Mouse (Mus musculus): ENCODE measurements around the gene Tpm3. TPM values are rescaled to one million over a fixed set of nuclear protein-coding genes. Genes with fewer than 3 reads are reported as not detected.

Tpm3 gene
- polyA plus RNA-seq (2012; rRNA removed; ENCODE audit: low replicate concordance): 100 and 134 TPM in 2 replicates

GRCm38 (mm10) chr3:90072294-90072693, at the start of gene Tpm3:
Gene Tpm3, plus strand, starts transcription at chr3:90072649.

GRCm38 (mm10) chr3:90051441-90052350, 20.8 kb upstream of the Tpm3 start, which contains the start of gene 4933434E20Rik:
Gene 4933434E20Rik, plus strand, starts transcription at chr3:90051636.

GRCm38 (mm10) chr3:90052351-90053241, 19.9 kb upstream of the Tpm3 start, which contains the start of gene Ubap2l:
Gene Ubap2l, minus strand, starts transcription at chr3:90052628.

GRCm38 (mm10) chr3:90103938-90104337, 31.5 kb downstream of the Tpm3 start, which contains the start of gene Nup210l:
Gene Nup210l, plus strand, starts transcription at chr3:90104132.

Other genes starting within 250 kb of the Tpm3 start
- 5.0 and 6.8 TPM in 2 replicates for gene She, start 241.3 kb upstream of the Tpm3 start, polyA plus RNA-seq (2012; rRNA removed; ENCODE audit: low replicate concordance)
- 12.4 and 14.9 TPM in 2 replicates for gene Il6ra, start 159.5 kb upstream of the Tpm3 start, polyA plus RNA-seq (2012; rRNA removed; ENCODE audit: low replicate concordance)
- 44.7 and 85.4 TPM in 2 replicates for gene Atp8b2, start 109.1 kb upstream of the Tpm3 start, polyA plus RNA-seq (2012; rRNA removed; ENCODE audit: low replicate concordance)
- 81.9 and 98.3 TPM in 2 replicates for gene Hax1, start 73.9 kb upstream of the Tpm3 start, polyA plus RNA-seq (2012; rRNA removed; ENCODE audit: low replicate concordance)
- 60.2 and 69.1 TPM in 2 replicates for gene 4933434E20Rik, start 21.0 kb upstream of the Tpm3 start, polyA plus RNA-seq (2012; rRNA removed; ENCODE audit: low replicate concordance)
- gene Ubap2l, start 20.0 kb upstream of the Tpm3 start, polyA plus RNA-seq (2012; rRNA removed; ENCODE audit: low replicate concordance): 109 and 164 TPM in 2 replicates
- 0.34 and 0.58 TPM in 2 replicates for gene Nup210l, start 31.5 kb downstream of the Tpm3 start, polyA plus RNA-seq (2012; rRNA removed; ENCODE audit: low replicate concordance)
- gene Rps27, start 141.0 kb downstream of the Tpm3 start, polyA plus RNA-seq (2012; rRNA removed; ENCODE audit: low replicate concordance): 1,404 and 2,636 TPM in 2 replicates
- gene Rab13, start 141.0 kb downstream of the Tpm3 start, polyA plus RNA-seq (2012; rRNA removed; ENCODE audit: low replicate concordance): 13.9 and 16.1 TPM in 2 replicates
- gene Jtb, start 158.9 kb downstream of the Tpm3 start, polyA plus RNA-seq (2012; rRNA removed; ENCODE audit: low replicate concordance): 66.6 and 78.7 TPM in 2 replicates
- 1.4 and 2.9 TPM in 2 replicates for gene Creb3l4, start 170.9 kb downstream of the Tpm3 start, polyA plus RNA-seq (2012; rRNA removed; ENCODE audit: low replicate concordance)
- 123 and 129 TPM in 2 replicates for gene Slc39a1, start 175.5 kb downstream of the Tpm3 start, polyA plus RNA-seq (2012; rRNA removed; ENCODE audit: low replicate concordance)
- 49.7 and 72.4 TPM in 2 replicates for gene Crtc2, start 181.5 kb downstream of the Tpm3 start, polyA plus RNA-seq (2012; rRNA removed; ENCODE audit: low replicate concordance)
- 21.1 and 31.2 TPM in 2 replicates for gene Dennd4b, start 192.5 kb downstream of the Tpm3 start, polyA plus RNA-seq (2012; rRNA removed; ENCODE audit: low replicate concordance)
- gene Gatad2b, start 220.5 kb downstream of the Tpm3 start, polyA plus RNA-seq (2012; rRNA removed; ENCODE audit: low replicate concordance): 21.2 and 31.8 TPM in 2 replicates